Comparison of ENCODE assay signal across 8 mouse cellular contexts in genomic region chr4:110285346-110286330, GRCm38 (mm10).
DNase-seq lines count a peak whose midpoint lies in the region; ATAC-seq lines count a peak whose summit lies in the region.

No protein-coding gene starts in this region.

- H3K9ac ChIP-seq in kidney, embryonic 15.5 days, result no peak overlapping the region
- H3K9ac ChIP-seq in hindbrain, embryonic 12.5 days, result peak overlapping the region; percentile 81
- peak overlapping the region; percentile 73 for H3K9ac ChIP-seq in midbrain, embryonic 11.5 days (ENCODE audit: low read length)

- no peaks in the 10 kb centered on the region for H3K36me3 ChIP-seq in kidney, embryonic 15.5 days
- H3K36me3 ChIP-seq in hindbrain, embryonic 12.5 days, result no peaks in the 10 kb centered on the region
- no peaks in the 10 kb centered on the region for H3K36me3 ChIP-seq in midbrain, embryonic 11.5 days (ENCODE audit: control insufficient read depth, insufficient read depth, low read length)

- no peaks in the 10 kb centered on the region for H3K9me3 ChIP-seq in kidney, embryonic 15.5 days (replicated peaks)
- H3K9me3 ChIP-seq in hindbrain, embryonic 12.5 days (replicated peaks), result no peaks in the 10 kb centered on the region
- H3K9me3 ChIP-seq in midbrain, embryonic 11.5 days (ENCODE audit: control insufficient read depth, low read length), result no peaks in the 10 kb centered on the region

- peak overlapping the region; percentile 53 for H3K4me2 ChIP-seq in kidney, embryonic 15.5 days
- peak overlapping the region; percentile 57 for H3K4me2 ChIP-seq in hindbrain, embryonic 12.5 days (replicated peaks)
- peak overlapping the region; percentile 48 for H3K4me2 ChIP-seq in midbrain, embryonic 11.5 days

- WGBS in kidney, embryonic 15.5 days, result 10% methylated on average over 15 of the region's 15 CpGs
- 16% methylated on average over 15 of the region's 15 CpGs for WGBS in hindbrain, embryonic 12.5 days
- 10% methylated on average over 15 of the region's 15 CpGs for WGBS in midbrain, embryonic 11.5 days

- no peaks in the 10 kb centered on the region for H3K27me3 ChIP-seq in kidney, embryonic 15.5 days
- H3K27me3 ChIP-seq in hindbrain, embryonic 12.5 days, result no peaks in the 10 kb centered on the region
- peaks cover 11% of the 10 kb centered on the region for H3K27me3 ChIP-seq in midbrain, embryonic 11.5 days (ENCODE audit: control insufficient read depth, insufficient read depth, low read length)

- peak overlapping the region; percentile 33 for H3K4me3 ChIP-seq in kidney, embryonic 15.5 days (replicated peaks)
- H3K4me3 ChIP-seq in hindbrain, embryonic 12.5 days, result peak overlapping the region; percentile 55
- H3K4me3 ChIP-seq in midbrain, embryonic 11.5 days (ENCODE audit: low read depth, low read length), result peak overlapping the region; percentile 43

- ATAC-seq in kidney, embryonic 15.5 days (replicated peaks; ENCODE audit: low FRiP score), result peak; percentile 78
- peak; percentile 64 for ATAC-seq in hindbrain, embryonic 12.5 days (ENCODE audit: low FRiP score)
- peak; percentile 90 for ATAC-seq in midbrain, embryonic 11.5 days (ENCODE audit: low FRiP score)

- H3K4me1 ChIP-seq in kidney, embryonic 15.5 days, result peaks cover 16% of the 10 kb centered on the region
- H3K4me1 ChIP-seq in hindbrain, embryonic 12.5 days, result peaks cover 18% of the 10 kb centered on the region
- peaks cover 26% of the 10 kb centered on the region for H3K4me1 ChIP-seq in midbrain, embryonic 11.5 days (ENCODE audit: control insufficient read depth, insufficient read depth, low read length)

- no peak for DNase-seq in kidney, adult 11 months
- peak; percentile 70 to 72 for DNase-seq in cerebellum, postnatal 14 days
- DNase-seq in midbrain, embryonic 11.5 days (ENCODE audit: low spot score, missing footprints), result peak; percentile 91
- DNase-seq in gastrocnemius, postnatal 4 days (ENCODE audit: low spot score in 2 of 2), result no peak
- DNase-seq in testis, postnatal 14 days (ENCODE audit: low spot score), result no peak
- DNase-seq in spleen, postnatal 10 days (ENCODE audit: low spot score in 2 of 2), result no peak

- peak overlapping the region; percentile 29; the same call in 1 of the 2 replicates for H3K27ac ChIP-seq in kidney, embryonic 15.5 days
- H3K27ac ChIP-seq in hindbrain, embryonic 12.5 days, result peak overlapping the region; percentile 96
- peak overlapping the region; percentile 89 for H3K27ac ChIP-seq in midbrain, embryonic 11.5 days (ENCODE audit: low read depth, low read length)

Comparison
In these comparisons a context has a peak if more than half of its experiments do, and no peak if none do; other contexts are left out.
1. H3K27ac ChIP-seq: peak in every context shown above with its lines; median percentile 96 in hindbrain, embryonic 12.5 days; 89 in midbrain, embryonic 11.5 days; 29 in kidney, embryonic 15.5 days.
2. DNase-seq: peak in cerebellum, postnatal 14 days (2 of 2) and midbrain, embryonic 11.5 days (single experiment); none in kidney, adult 11 months (single experiment), gastrocnemius, postnatal 4 days (0 of 2), testis, postnatal 14 days (single experiment) and spleen, postnatal 10 days (0 of 2).
3. Peak in every context shown above with its lines, with median percentiles within 50 percentile points of each other: ATAC-seq, H3K4me2 ChIP-seq and H3K4me3 ChIP-seq.